Mouse (Mus musculus) MN1 (cell line): ENCODE measurements around the gene Hap1.
"Not testable (repeated sequence)": the region's sequence is repeated elsewhere in the genome, so short reads cannot be mapped to it uniquely, and the experiment has no call there.

Experiments used
- DNase-seq: peaks from one replicate; pipeline ENCODE4 v3.0.0-alpha.2; 2016; ENCODE audit warnings: low spot score

Hap1 gene

DNA sequence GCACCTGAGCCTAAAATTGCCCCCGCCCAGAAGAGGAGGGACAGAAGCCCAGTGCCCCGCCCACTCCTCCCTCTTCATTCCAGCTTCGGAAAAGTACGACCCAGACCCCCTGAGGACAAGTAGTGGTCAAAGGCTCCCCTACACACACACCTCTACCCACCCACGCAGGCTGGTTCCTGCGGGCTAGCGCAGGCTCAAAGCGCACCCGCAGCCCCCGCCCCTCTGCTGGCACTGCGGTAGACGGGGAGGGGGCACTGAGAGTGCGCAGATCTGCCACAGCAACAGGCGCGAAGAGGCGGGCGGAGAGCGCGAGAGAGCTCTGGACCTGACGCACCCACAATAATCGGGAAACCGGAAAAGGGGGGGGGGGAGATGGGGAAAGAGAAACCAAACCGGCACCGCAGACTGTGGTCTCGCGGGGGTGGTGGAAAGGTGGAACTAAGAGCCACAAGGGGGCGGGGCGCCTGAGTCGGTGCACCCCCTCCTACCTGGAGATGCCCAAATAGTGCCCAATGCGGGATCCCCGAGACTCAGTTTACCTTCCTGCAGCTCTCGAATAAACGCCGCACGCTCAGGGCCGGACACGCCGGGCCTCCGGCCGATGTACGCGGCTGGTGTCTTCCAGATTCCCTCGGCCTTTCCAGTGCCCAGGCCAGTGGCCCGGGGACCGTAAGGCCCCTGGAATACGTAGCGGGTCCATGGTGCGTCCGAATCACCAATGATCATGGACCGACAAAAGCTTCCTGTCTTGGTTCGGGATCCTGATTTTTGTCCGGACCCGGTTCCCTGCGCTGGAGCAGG, 577 bp downstream of the Hap1 start:
- peak; percentile 79 for DNase-seq

DNA sequence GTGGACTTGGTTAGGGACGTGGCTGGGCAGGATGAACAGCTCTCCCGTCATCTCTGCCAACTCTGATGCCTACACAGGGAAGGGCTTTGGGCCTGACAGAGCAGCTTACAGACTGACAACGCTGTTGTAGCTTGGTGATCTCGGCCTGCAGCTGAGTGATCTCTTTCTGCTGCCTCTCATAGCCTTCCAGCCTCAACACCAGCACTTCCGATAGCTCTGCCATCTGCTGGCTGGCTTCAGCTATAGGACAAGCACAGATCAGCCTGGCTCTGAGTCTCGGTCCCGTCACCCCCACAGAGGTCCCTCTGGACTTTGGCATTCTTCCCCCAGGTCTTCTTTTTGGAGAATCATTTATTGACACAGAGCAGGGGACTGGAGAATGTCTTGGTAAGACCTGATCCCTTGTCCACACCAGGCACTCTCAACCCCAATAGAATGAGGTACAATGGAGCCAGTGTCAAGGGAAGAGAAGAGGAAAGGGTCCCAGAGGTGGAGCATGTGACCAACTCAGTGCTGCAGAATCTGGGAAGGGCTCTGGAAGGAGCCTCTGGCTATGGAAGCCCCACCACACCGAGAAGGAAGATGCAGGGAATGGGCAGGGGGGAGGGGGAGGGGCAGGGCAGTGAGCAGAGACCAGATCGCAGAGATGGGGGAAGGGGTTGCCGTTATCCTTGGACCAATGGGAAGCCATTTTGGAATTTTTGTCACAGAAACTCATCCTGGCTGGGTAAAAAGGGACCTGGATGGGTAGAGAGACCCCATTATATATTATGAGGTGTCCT, 3.7 kb downstream of the Hap1 start:
- DNase-seq, result peak; percentile 35

DNA sequence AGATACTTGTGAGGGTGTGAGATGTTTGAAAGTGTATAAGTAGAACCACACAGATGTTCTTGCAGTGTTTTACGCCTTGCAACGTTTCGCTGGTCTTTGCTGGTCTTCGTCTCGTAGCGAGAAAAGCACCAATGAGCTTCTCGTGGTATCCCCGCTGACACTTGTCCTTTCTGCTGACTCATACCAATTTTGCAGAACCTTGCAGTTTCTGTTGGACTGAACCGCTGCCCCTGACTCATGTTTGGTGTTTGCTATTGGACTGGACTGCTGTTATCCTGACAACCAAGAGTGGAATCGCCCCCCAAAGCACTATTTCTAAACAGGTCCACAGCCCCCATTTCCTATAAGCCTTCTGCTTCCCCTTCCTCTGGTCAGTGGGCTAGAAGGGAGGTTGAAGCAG, 11.7 kb downstream of the Hap1 start:
- DNase-seq, result no peak

DNA sequence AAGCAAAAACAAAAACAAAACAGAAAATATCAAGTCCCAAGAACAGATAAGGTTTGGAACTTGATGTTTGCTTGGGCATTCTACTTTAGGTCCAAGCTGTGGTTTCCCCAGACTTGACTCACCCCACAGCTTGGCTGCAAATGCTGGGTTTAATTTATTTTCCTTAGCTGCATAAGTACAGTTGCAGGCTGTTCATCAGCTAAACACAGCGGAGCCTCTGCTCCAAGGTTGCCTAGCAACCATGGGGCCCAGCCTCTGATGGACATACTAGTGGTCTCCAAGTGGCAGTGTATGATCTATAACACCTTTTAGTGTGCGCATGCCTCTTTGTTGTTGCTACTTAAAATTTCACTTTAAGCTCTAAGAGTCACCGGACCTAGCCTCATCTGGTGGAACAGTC, 20.2 kb downstream of the Hap1 start:
- DNase-seq, result no peak

DNA sequence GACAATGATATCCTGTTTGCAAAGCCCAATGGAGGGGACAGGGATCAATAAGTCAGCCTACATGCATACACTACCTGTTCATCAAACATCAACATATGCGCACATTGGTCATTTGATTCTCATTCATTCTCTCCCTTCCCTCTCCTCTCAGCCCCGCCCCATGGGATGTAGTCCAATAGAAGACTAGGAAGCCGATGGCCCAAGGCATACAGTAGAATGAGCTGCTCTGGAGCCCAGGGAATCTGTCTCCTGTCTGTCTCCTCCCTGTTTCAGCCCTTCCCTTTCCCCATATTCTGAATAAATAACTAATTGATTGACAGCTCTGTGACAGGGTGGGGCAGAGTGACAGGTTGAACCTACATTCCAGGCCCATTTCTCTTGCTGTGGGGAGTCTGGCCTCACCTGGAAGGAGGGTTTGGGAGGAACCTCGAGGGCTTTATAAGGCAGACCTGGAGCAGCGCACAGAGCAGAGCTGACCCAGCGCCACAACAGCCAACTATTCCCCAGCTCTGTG, 21.9 kb downstream of the Hap1 start, which contains the start of gene Gast:
Gast (plus strand) TSS at position 464 of the 514 bp plus-strand sequence.
- no peak for DNase-seq

DNA sequence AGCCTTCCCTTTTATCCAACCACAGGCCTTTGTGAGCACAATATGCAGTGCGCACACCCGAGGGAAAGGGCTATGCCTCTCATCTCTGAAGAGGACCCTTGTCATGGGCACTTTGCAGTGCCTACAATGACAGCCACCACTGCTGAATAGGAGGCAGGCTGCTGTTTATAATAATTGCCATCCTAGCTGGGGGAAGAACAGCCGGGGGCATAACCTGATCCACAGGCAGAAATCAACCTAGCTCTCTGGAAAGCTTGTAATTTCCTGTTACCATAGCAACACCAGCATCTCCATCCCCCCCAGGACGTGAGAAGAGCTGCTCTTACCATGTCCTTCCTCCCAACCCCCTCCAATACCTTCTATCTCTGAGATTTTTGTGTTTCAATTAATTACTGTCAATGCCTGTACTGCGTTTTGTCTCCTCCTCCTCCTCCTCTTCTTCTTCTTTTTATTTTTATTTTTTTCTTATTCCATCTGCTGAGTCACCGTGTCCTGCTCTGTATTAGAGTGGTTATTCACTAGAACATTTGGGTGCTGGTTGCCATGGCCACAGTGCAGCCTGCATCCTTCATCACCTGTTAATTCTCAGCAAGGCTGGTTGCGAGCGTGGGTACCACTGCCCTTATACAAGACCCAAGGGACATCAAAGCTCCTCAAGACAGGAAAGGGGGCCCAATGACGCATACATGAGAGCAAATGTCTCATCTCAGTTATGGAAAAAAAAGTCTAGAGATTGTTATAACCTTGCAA, 23.0 kb downstream of the Hap1 start:
- peak; percentile 66 for DNase-seq

- DNase-seq, result not testable (repeated sequence)
These were observed 25.0 kb downstream of the Hap1 start for GRCm38 (mm10) chr11:100330816-100331375.

GRCm38 (mm10) chr11:100330235-100330634, 25.7 kb downstream of the Hap1 start:
- DNase-seq, result peak; percentile 50

DNA sequence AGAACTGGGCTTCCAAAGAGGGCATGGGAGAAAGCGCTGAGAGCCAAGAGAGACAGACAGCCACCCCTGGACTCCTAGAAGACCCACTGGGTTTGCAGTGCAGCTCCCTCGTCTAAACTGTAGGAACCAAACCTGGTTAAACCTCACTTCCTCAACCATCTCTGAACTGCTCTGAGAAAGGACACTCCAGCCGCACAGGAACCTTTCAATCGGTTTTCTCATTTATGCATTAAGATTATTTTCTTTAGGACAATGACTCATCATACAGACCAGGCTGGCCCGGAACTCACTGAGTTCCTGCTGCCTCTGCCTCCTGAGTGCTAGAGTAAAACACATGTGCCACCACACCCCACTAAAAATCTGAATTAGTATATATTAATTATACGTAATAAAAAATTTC, 28.2 kb downstream of the Hap1 start:
- peak; percentile 31 for DNase-seq

DNA sequence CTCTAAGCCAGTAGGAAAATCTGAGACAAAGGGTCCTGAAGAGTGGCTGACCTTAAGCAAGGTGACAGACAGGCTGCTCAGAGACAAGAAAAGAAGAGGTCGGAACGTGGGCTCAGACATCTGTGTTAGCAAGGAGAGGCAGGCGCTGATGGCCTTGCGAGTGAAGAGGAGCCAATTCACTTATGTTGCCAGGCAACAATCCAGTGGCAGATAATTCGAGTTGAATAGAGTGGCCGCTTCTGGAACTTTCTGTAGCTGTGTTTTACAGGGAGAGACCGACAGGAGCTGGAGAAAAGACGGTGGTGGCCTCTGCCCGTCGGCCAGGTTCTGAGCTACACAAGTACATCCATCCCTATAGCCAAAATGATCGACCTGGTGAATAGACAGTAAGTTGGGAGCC, 28.6 kb downstream of the Hap1 start:
- peak; percentile 63 for DNase-seq

GRCm38 (mm10) chr11:100325062-100325629, 30.8 kb downstream of the Hap1 start:
- DNase-seq, result no peak

DNA sequence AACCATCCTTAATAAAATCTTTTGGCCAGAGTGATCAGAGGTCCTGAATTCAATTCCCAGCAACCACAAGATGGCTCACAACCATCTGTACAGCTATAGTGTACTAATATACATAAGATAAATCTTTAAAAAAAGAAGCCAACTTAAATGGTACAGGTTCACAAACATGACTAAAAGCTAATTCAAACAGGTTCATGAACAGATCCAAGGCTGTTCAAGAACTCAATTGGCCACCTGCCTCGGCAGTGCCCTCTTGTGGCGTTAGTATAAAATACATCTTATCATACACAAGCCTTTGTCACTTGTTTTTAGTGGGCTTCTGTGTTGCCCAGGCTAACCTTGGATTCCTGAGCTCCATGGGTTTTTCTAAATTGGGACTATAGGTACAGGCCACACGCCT, 32.4 kb downstream of the Hap1 start:
- peak; percentile 85 for DNase-seq

DNA sequence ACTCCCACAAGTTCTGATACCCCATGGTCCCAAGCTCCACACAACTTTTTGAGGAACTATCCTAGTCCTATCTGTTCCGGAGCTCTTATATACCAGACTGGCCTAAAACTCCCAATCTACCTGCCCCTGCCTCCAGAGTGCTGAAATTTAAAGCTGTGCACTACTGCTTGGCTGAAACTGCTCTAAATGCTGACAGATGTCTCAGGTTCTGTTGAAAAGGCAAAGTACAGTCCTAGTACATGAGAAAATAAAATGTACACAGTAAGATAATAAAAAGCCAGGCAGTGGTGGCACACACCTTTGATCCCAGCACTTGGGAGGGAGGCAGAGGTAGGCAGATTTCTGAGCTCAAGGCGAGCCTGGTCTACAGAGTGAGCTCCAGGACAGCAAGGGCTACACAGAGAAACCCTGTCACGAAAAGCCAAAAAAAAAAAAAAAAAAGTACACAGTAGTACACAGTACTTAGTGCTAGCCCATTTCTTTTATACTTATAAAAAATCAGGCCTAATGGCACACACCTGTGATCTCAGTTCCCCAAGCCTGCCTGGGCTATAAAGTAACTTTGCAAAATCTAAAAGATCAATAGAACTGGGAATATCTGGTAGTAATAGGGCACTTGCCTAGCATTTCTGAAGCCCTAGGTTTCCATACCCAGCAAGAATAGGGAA, 33.2 kb downstream of the Hap1 start:
- DNase-seq, result peak; percentile 28

DNA sequence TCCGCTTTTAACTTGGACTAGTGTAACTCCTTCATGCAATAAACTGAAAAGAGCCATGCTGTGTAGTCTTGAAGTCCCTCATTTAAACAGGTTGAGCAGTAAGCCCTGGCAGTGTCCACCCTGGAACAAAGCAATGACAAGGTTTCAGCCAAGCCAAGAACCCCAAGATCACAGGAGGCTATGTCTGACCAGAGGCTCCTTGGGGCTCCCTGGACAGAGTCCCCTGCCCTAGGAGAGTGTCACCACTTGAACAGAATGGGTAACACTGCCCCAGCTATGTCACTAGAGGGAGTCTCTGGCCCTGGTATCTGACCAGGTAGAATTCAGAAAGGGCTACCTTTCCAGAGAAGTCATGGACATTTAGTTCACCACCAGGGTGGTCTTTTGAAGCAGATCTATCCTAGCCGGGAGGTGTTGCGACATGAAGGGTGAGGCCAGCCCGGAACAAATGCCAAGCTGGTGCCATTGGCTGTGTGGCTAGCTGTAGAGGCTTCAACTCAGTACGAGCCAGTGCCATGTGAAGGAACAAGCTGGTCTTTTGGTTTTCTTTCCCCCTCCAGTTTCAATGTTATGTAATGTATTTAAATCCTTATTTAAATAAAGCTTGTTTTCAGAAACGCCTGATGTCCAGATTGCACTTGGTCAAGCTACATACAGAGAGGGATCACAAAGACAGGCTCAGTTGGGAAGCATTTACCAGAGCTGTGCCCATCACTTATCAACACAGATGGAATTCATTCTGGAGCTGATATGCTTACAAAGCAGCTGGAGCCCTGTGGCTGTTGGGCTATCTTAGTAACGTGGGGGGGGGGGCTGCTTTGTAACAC, 34.2 kb downstream of the Hap1 start:
- peak; percentile 32 for DNase-seq

DNA sequence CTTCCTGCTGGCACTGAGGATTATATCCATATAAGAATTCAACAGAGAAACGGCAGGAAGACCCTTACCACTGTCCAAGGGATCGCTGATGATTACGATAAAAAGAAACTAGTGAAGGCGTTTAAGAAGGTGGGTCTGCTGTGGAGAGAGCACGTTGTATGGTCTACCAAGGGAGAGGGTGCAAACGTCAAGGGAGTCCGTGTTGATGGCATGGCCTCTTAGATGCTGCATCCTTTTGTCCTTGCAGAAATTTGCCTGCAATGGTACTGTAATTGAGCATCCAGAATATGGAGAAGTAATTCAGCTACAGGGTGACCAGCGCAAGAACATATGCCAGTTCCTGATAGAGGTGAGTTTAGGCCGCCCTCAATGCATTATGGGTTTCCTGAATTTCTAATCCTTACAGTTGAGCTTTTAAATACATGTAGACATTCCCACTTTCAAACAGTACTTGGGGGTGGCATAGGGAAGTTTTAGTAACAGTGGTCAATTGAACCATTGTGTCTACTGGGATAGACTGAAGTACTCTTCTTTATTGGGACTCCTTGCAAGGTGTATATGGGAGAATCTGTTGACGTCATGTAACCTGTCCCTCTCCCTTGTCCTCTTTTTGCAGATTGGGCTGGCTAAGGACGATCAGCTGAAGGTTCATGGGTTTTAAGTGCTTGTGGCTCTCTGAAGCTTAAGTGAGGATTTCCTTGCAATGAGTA, 35.1 kb downstream of the Hap1 start:
- DNase-seq, result not testable (repeated sequence)

GRCm38 (mm10) chr11:100320172-100320630, 35.7 kb downstream of the Hap1 start:
- peak; percentile 97 for DNase-seq

GRCm38 (mm10) chr11:100319492-100320171, 36.3 kb downstream of the Hap1 start, which contains the start of gene Eif1:
Gene Eif1 (plus strand): TSS chr11:100319885.
- peak; percentile 99 for DNase-seq
